Mouse (Mus musculus): ENCODE measurements at regions not wholly inside any gene's neighbourhood (a gene's known extent, or its start where the extent isn't known, plus 50 kb on each side); places are given as distances from the start of the nearest gene placed in this dataset.
"Not testable (repeated sequence)": the region's sequence is repeated elsewhere in the genome, so short reads cannot be mapped to it uniquely, and the experiment has no call there.

- DNase-seq (ENCODE audit: low spot score in 2 of 2) = no peak
Measured at GRCm38 (mm10) chr3:79002173-79002848, 284.0 kb downstream of the Rapgef2 start.

DNA sequence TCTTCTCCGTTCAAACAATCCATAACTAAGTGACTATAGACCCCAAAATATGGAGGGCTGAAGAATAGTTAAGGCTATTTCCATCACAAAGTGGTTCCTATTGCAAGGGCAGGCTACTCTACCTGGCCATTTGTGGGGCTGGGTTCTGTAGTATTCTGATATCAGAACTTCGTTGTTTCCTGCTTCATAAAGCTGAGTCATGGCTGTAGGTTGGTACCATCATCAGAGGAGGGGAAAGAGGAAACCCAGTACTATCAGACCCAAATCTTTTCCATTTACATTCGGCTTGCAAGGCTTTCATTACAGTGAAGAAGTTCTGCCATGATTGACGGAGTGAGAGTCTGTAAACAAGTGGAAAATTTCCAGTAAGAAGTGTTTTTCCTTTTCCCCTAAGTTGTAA, 284.6 kb downstream of the Rapgef2 start:
- DNase-seq (ENCODE audit: low spot score in 2 of 2) = no peak

- no peak for DNase-seq (ENCODE audit: low spot score in 2 of 2)
Measured at GRCm38 (mm10) chr3:79000293-79000692, 286.0 kb downstream of the Rapgef2 start.

DNA sequence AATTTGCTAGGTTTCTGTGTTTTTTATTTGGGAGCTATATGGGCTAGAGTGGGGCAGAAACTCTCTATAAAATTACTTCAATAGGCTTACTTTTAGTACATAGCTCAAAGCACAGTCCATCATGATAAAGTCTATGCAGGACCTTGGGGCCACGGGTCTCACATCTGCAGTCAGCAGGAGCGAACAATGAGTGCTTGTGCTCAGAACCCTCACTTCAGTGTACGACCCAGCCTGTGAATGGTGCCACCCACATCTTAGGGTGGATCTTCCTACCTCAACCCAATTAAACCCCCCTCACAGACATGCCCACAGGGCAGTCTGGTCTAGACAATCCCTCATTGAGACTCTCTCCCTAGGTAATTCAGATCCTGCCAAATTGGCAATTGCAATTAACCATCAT, 286.5 kb downstream of the Rapgef2 start:
- no peak for DNase-seq (ENCODE audit: low spot score in 2 of 2)

- no peak for DNase-seq (ENCODE audit: low spot score in 2 of 2)
Measured at GRCm38 (mm10) chr3:78988120-78988519, 298.2 kb downstream of the Rapgef2 start.

GRCm38 (mm10) chr3:78986726-78987125, 299.6 kb downstream of the Rapgef2 start:
- no peak for DNase-seq (ENCODE audit: low spot score in 2 of 2)

GRCm38 (mm10) chr3:78981057-78981456, 305.3 kb downstream of the Rapgef2 start:
- no peak for DNase-seq (ENCODE audit: low spot score in 2 of 2)

- no peak for DNase-seq (ENCODE audit: low spot score in 2 of 2)
Measured at GRCm38 (mm10) chr3:78978781-78979180, 307.5 kb downstream of the Rapgef2 start.

DNA sequence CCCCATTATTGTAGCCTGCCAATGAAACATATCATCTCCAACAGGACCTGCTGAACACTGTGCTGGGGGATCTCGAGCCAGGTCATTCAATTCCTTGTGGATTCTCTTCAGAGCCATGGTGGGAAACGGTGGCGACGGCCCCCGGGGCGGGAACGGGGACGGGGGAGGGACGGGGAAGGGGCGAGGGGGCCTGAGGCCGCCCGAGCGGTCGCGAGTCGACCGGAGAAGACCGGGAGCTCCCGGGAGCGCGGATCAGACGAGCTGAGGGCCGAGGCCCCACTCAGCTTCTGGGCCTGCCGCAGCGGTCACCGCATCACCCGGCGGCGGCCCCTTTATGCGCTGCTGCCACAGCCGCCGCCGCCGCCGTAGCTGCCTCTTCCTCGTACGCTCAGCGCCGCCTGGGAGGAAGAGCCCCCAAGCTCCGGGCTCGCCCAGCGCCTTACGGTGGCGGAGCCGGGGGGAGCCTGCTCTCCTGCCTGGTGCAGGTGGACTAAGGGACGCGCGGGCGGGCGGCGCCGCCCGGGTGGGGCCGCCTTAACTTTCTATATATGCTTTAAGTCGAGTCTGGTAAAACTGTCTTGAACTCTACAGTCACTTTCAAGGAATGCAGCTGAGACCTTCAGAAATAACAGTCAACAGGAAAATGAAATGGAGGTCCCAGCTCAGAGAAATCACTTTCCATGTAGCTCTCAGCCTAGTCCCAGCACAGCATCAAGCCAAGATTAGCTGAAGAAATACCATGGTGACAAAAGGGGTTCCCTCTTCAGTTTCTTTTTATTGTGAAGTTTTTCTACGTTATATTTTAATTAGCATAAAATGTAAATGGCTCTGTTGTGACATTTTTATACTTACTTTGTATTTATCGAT, 319.4 kb downstream of the Rapgef2 start:
- not testable (repeated sequence) for DNase-seq (ENCODE audit: low spot score in 2 of 2)

- DNase-seq (ENCODE audit: low spot score in 2 of 2) = no peak
Measured at GRCm38 (mm10) chr3:78964231-78964858, 322.0 kb downstream of the Rapgef2 start.

DNA sequence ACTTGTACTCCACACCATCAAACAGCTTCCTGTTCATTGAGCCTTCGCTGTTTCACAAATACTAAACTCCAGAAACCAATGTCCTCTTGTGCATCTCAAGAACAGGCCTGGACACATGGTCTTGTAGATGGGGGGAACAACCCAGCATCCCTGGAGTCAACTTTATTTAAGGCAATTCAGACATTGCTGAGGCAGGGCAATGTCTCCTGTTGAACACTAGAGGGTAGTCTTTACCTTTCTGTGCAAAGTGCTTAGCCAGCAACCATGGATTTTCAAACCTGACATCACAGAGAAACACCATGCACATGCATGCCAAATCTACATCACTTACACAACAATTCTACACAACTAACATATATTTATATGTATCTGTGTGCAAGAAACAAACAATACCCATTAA, 327.5 kb downstream of the Rapgef2 start:
- DNase-seq (ENCODE audit: low spot score in 2 of 2) = no peak

GRCm38 (mm10) chr3:78955364-78955763, 331.0 kb downstream of the Rapgef2 start:
- no peak for DNase-seq (ENCODE audit: low spot score in 2 of 2)

- not testable (repeated sequence) for DNase-seq (ENCODE audit: low spot score in 2 of 2)
Measured at GRCm38 (mm10) chr3:78949385-78949784, 336.9 kb downstream of the Rapgef2 start.

DNA sequence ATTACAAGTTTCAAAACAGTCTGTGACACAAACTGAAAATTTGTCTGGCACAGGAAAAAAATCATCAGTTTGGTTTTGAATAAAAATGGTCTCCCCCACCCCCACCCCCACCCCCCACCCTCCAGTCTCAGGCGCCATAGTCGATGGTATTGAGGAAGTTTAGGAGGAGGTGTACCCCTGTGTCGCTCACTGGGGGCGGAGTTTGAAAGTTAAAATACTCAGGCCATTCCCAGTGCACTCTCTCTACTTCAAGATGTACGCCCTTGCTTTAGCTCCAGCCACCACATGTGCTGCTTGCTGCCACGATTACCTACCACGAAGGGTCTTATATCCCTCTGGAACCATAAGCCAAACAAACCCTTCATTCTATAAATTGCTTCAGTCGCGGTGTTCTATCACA, 337.6 kb downstream of the Rapgef2 start:
- no peak for DNase-seq (ENCODE audit: low spot score in 2 of 2)

DNA sequence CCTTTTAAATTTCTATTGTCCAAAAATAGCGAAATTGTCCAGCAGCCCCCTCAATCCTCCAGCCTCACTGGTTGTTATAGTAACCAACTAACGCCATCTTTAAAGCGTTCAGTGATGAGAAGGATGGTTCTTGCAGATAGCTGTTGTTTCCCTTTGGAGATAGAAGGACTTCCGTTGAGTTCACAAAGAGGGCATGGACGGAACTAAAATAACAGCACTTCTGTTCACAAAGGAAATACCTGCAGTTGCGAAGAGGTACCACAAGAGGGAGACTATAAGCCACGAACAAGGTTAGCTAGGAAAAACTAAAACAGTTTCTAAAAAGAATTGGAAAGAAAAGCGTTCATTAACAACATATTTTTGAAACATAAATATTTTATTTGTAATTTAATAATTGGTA, 338.1 kb downstream of the Rapgef2 start:
- DNase-seq (ENCODE audit: low spot score in 2 of 2) = peak; percentile 12 to 53

DNA sequence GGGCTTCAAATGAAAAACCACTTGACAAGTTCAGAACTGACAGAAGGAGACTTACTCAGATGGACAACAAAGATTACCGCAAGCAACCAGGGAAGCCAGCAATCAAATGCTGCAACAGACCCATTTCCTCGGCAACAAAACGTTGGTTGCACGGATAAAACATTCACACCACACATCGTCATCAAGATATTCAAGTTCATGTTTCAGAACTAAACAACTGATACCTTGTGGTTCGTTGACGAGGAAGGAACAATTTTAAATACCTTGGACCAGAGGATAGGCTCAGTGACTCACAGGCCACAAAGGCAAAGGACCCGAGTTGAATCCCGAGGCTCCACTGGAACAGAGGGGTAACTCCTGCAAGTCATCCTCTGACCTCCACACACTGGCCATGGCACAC, 339.1 kb downstream of the Rapgef2 start:
- no peak for DNase-seq (ENCODE audit: low spot score in 2 of 2)

- DNase-seq (ENCODE audit: low spot score in 2 of 2) = no peak
Measured at GRCm38 (mm10) chr3:78944185-78944584, 342.1 kb downstream of the Rapgef2 start.

DNA sequence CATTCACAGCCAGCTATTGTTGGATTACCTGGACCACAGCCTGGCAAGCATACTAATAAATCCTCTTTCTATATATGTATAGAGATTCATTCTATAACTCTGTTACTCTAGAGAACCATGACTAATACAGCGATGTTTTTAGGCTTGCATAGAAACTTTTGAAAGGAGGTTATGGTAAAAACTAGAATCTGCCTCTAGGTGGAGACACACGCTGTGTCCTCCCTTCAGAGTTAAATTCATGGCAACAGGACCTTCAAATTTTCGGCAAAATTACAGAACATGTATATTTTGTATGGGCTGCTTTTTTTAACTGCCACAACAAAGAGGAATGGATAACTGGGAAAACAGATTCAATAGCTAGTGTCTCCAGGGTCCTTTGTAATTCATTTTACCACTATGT, 353.3 kb downstream of the Rapgef2 start:
- no peak for DNase-seq (ENCODE audit: low spot score in 2 of 2)

- no peak for DNase-seq (ENCODE audit: low spot score in 2 of 2)
Measured at GRCm38 (mm10) chr3:78919850-78920249, 366.5 kb downstream of the Rapgef2 start.

DNA sequence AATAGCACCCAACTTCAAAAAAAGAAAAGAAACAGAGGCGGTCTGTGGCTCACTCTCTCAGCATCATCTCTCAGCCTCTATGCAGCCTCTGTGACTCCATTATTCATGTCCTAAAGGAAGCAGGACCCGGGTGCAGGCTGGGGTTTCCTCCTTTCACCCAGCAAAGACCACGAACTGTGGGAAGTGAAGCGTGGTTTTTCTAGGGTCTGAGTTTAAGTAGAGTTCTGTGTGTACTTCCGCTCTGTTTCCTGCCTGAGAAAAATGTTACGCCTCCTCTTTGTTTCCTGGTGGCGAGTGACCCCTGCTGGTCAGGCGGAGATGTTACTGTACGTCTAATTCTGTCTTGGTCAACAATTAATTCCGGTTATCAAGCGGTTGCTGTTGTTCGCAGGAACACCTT, 366.9 kb downstream of the Rapgef2 start:
- peak; percentile 40 to 83 for DNase-seq (ENCODE audit: low spot score in 2 of 2)

- DNase-seq (ENCODE audit: low spot score in 2 of 2) = no peak
Measured at GRCm38 (mm10) chr3:78908196-78908844, 378.0 kb downstream of the Rapgef2 start.

DNA sequence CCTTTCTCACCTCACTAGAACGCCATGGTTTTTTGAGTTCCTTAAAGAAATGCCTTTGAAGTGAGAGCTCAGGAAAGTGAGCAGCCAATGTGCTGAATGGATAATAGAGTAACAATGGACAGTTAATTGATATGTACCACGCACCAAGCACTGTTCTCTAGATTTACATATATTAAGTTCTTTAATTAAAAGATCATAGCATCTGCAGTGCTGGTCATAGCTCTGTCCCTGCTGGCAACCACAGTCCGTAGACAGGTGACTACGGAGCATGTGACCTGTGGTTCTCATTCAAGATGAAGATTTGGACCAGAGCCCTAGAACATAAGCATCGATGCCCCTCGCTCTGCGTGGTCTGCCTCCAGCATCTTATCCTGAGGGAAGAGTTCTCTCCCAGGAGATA, 378.5 kb downstream of the Rapgef2 start:
- DNase-seq (ENCODE audit: low spot score in 2 of 2) = no peak
